Mouse (Mus musculus): ENCODE measurements around the gene Zswim7. TPM values are rescaled to one million over a fixed set of nuclear protein-coding genes. Genes with fewer than 3 reads are reported as not detected.
A peak's percentile ranks its signal among the peaks of the same experiment; 100 is the strongest.
"Not testable (repeated sequence)": the region's sequence is repeated elsewhere in the genome, so short reads cannot be mapped to it uniquely, and the experiment has no call there.

Zswim7 gene
- polyA plus RNA-seq, 1 experiment from 2014 or later, result 19.8 TPM

- no peaks in the 10 kb centered on the region for H3K27me3 ChIP-seq (ENCODE audit: control insufficient read depth, insufficient read depth, low read length)
- H3K36me3 ChIP-seq (ENCODE audit: control insufficient read depth, insufficient read depth, low read length), result no peaks in the 10 kb centered on the region; the same call in 1 of the 2 replicates
- 93% methylated on average over 1 of the region's 1 CpGs for WGBS
- no peaks in the 10 kb centered on the region for H3K9me3 ChIP-seq (replicated peaks; ENCODE audit: control insufficient read depth, low read length)
- no peak overlapping the region for H3K9ac ChIP-seq (ENCODE audit: low read length)
- no peak overlapping the region for H3K27ac ChIP-seq (ENCODE audit: low read length)
- no peaks in the 10 kb centered on the region for H3K4me1 ChIP-seq (ENCODE audit: control insufficient read depth, insufficient read depth, low read length)
- no peak overlapping the region for H3K4me2 ChIP-seq (ENCODE audit: low read depth, low read length)
- ATAC-seq (ENCODE audit: insufficient read depth, low FRiP score), result no peak
- no peak overlapping the region for H3K4me3 ChIP-seq (replicated peaks; ENCODE audit: low read length)
Measured at GRCm38 (mm10) chr11:62287700-62288099, 6.5 kb upstream of the Zswim7 start.

- no peaks in the 10 kb centered on the region; the same call in 1 of the 2 replicates for H3K36me3 ChIP-seq (ENCODE audit: control insufficient read depth, insufficient read depth, low read length)
- no peak overlapping the region for H3K4me2 ChIP-seq (ENCODE audit: low read depth, low read length)
- WGBS, result 88% methylated on average over 8 of the region's 8 CpGs
- no peak for ATAC-seq (ENCODE audit: insufficient read depth, low FRiP score)
- H3K9me3 ChIP-seq (replicated peaks; ENCODE audit: control insufficient read depth, low read length), result no peaks in the 10 kb centered on the region
- H3K9ac ChIP-seq (ENCODE audit: low read length), result no peak overlapping the region
- peaks cover 7% of the 10 kb centered on the region; the same call in 1 of the 2 replicates for H3K4me1 ChIP-seq (ENCODE audit: control insufficient read depth, insufficient read depth, low read length)
- H3K27ac ChIP-seq (ENCODE audit: low read length), result no peak overlapping the region
- H3K27me3 ChIP-seq (ENCODE audit: control insufficient read depth, insufficient read depth, low read length), result no peaks in the 10 kb centered on the region
- H3K4me3 ChIP-seq (replicated peaks; ENCODE audit: low read length), result no peak overlapping the region
Measured at GRCm38 (mm10) chr11:62285020-62285419, 3.8 kb upstream of the Zswim7 start.

- H3K27ac ChIP-seq (ENCODE audit: low read length); H3K27me3 ChIP-seq (ENCODE audit: control insufficient read depth, insufficient read depth, low read length); H3K4me1 ChIP-seq (ENCODE audit: control insufficient read depth, insufficient read depth, low read length); H3K36me3 ChIP-seq (ENCODE audit: control insufficient read depth, insufficient read depth, low read length); H3K4me3 ChIP-seq (replicated peaks; ENCODE audit: low read length); H3K9me3 ChIP-seq (replicated peaks; ENCODE audit: control insufficient read depth, low read length); H3K9ac ChIP-seq (ENCODE audit: low read length); H3K4me2 ChIP-seq (ENCODE audit: low read depth, low read length); ATAC-seq (ENCODE audit: insufficient read depth, low FRiP score): not testable (repeated sequence)
- WGBS, result 93% methylated on average over 3 of the region's 3 CpGs
Measured at GRCm38 (mm10) chr11:62284020-62284419, 2.8 kb upstream of the Zswim7 start.

- no peaks in the 10 kb centered on the region for H3K9me3 ChIP-seq (replicated peaks; ENCODE audit: control insufficient read depth, low read length)
- ATAC-seq (ENCODE audit: insufficient read depth, low FRiP score), result peak; percentile 76
- WGBS, result under 1% methylated on average over 45 of the region's 57 CpGs
Measured at GRCm38 (mm10) chr11:62281601-62281997, 424 bp upstream of the Zswim7 start.

GRCm38 (mm10) chr11:62278027-62278426 is 3.1 kb downstream of the Zswim7 start:
- 16% methylated on average over 5 of the region's 5 CpGs for WGBS
- H3K27ac ChIP-seq (ENCODE audit: low read length), result no peak overlapping the region
- no peaks in the 10 kb centered on the region for H3K36me3 ChIP-seq (ENCODE audit: control insufficient read depth, insufficient read depth, low read length)
- no peak overlapping the region for H3K9ac ChIP-seq (ENCODE audit: low read length)
- no peak for ATAC-seq (ENCODE audit: insufficient read depth, low FRiP score)
- H3K27me3 ChIP-seq (ENCODE audit: control insufficient read depth, insufficient read depth, low read length), result no peaks in the 10 kb centered on the region
- no peaks in the 10 kb centered on the region for H3K9me3 ChIP-seq (replicated peaks; ENCODE audit: control insufficient read depth, low read length)
- H3K4me3 ChIP-seq (replicated peaks; ENCODE audit: low read length), result no peak overlapping the region
- no peak overlapping the region for H3K4me2 ChIP-seq (ENCODE audit: low read depth, low read length)
- H3K4me1 ChIP-seq (ENCODE audit: control insufficient read depth, insufficient read depth, low read length), result peaks cover 7% of the 10 kb centered on the region; the same call in 1 of the 2 replicates

More at GRCm38 (mm10) chr11:62281601-62281997, 424 bp upstream of the Zswim7 start:
- peak overlapping the region; percentile 93 for H3K27ac ChIP-seq (ENCODE audit: low read length)
- H3K36me3 ChIP-seq (ENCODE audit: control insufficient read depth, insufficient read depth, low read length), result no peaks in the 10 kb centered on the region; the same call in 1 of the 2 replicates
- no peaks in the 10 kb centered on the region for H3K27me3 ChIP-seq (ENCODE audit: control insufficient read depth, insufficient read depth, low read length)
- H3K4me1 ChIP-seq (ENCODE audit: control insufficient read depth, insufficient read depth, low read length), result peaks cover 7% of the 10 kb centered on the region; the same call in 1 of the 2 replicates
- H3K4me2 ChIP-seq (ENCODE audit: low read depth, low read length), result peak overlapping the region; percentile 74
- H3K9ac ChIP-seq (ENCODE audit: low read length), result peak overlapping the region; percentile 86
- H3K4me3 ChIP-seq (replicated peaks; ENCODE audit: low read length), result peak overlapping the region; percentile 87

GRCm38 (mm10) chr11:62277086-62277485 is 4.1 kb downstream of the Zswim7 start:
- Histone ChIP-seq H3K27me3 (ENCODE audit: control insufficient read depth, insufficient read depth, low read length) (no peaks in the 10 kb centered on the region), H3K9ac (ENCODE audit: low read length) (no peak overlapping the region), H3K4me3 (replicated peaks; ENCODE audit: low read length) (no peak overlapping the region), H3K4me1 (ENCODE audit: control insufficient read depth, insufficient read depth, low read length) (peaks cover 4% of the 10 kb centered on the region; the same call in 1 of the 2 replicates), H3K4me2 (ENCODE audit: low read depth, low read length) (no peak overlapping the region), H3K36me3 (ENCODE audit: control insufficient read depth, insufficient read depth, low read length) (no peaks in the 10 kb centered on the region), H3K27ac (ENCODE audit: low read length) (no peak overlapping the region), H3K9me3 (replicated peaks; ENCODE audit: control insufficient read depth, low read length) (no peaks in the 10 kb centered on the region)
- WGBS, result 51% methylated on average over 8 of the region's 8 CpGs
- ATAC-seq (ENCODE audit: insufficient read depth, low FRiP score), result no peak

- WGBS, result 46% methylated on average over 5 of the region's 5 CpGs
- Histone ChIP-seq H3K36me3 (ENCODE audit: control insufficient read depth, insufficient read depth, low read length) (no peaks in the 10 kb centered on the region), H3K4me3 (replicated peaks; ENCODE audit: low read length) (no peak overlapping the region), H3K9me3 (replicated peaks; ENCODE audit: control insufficient read depth, low read length) (no peaks in the 10 kb centered on the region), H3K4me2 (ENCODE audit: low read depth, low read length) (no peak overlapping the region), H3K4me1 (ENCODE audit: control insufficient read depth, insufficient read depth, low read length) (no peaks in the 10 kb centered on the region; the same call in 1 of the 2 replicates), H3K27me3 (ENCODE audit: control insufficient read depth, insufficient read depth, low read length) (no peaks in the 10 kb centered on the region), H3K9ac (ENCODE audit: low read length) (no peak overlapping the region), H3K27ac (ENCODE audit: low read length) (no peak overlapping the region)
- ATAC-seq (ENCODE audit: insufficient read depth, low FRiP score), result no peak
Measured at GRCm38 (mm10) chr11:62270851-62271250, 10.3 kb downstream of the Zswim7 start.

- H3K27ac ChIP-seq (ENCODE audit: low read length), result no peak overlapping the region
- 68% methylated on average over 12 of the region's 12 CpGs for WGBS
- H3K4me2 ChIP-seq (ENCODE audit: low read depth, low read length), result no peak overlapping the region
- no peaks in the 10 kb centered on the region; the same call in 1 of the 2 replicates for H3K4me1 ChIP-seq (ENCODE audit: control insufficient read depth, insufficient read depth, low read length)
- no peaks in the 10 kb centered on the region for H3K36me3 ChIP-seq (ENCODE audit: control insufficient read depth, insufficient read depth, low read length)
- H3K4me3 ChIP-seq (replicated peaks; ENCODE audit: low read length), result no peak overlapping the region
- H3K9me3 ChIP-seq (replicated peaks; ENCODE audit: control insufficient read depth, low read length), result no peaks in the 10 kb centered on the region
- no peak overlapping the region for H3K9ac ChIP-seq (ENCODE audit: low read length)
- H3K27me3 ChIP-seq (ENCODE audit: control insufficient read depth, insufficient read depth, low read length), result no peaks in the 10 kb centered on the region
- no peak for ATAC-seq (ENCODE audit: insufficient read depth, low FRiP score)
Measured at GRCm38 (mm10) chr11:62269097-62269496, 12.1 kb downstream of the Zswim7 start.

- H3K4me1 ChIP-seq (ENCODE audit: control insufficient read depth, insufficient read depth, low read length), result no peaks in the 10 kb centered on the region; the same call in 1 of the 2 replicates
- no peaks in the 10 kb centered on the region for H3K9me3 ChIP-seq (replicated peaks; ENCODE audit: control insufficient read depth, low read length)
- no peak overlapping the region for H3K27ac ChIP-seq (ENCODE audit: low read length)
- 60% methylated on average over 8 of the region's 8 CpGs for WGBS
- H3K4me3 ChIP-seq (replicated peaks; ENCODE audit: low read length), result no peak overlapping the region
- H3K9ac ChIP-seq (ENCODE audit: low read length), result no peak overlapping the region
- H3K36me3 ChIP-seq (ENCODE audit: control insufficient read depth, insufficient read depth, low read length), result no peaks in the 10 kb centered on the region
- H3K27me3 ChIP-seq (ENCODE audit: control insufficient read depth, insufficient read depth, low read length), result no peaks in the 10 kb centered on the region
- no peak overlapping the region for H3K4me2 ChIP-seq (ENCODE audit: low read depth, low read length)
- ATAC-seq (ENCODE audit: insufficient read depth, low FRiP score), result no peak
Measured at GRCm38 (mm10) chr11:62268381-62268780, 12.8 kb downstream of the Zswim7 start.

Measured in stomach, embryonic 16.5 days (tissue).